In genomic region chr16:45886599-45886998, GRCm38 (mm10) we compare ENCODE assay signal across 14 mouse cellular contexts.
A peak's percentile ranks its signal among the peaks of the same experiment; 100 is the strongest.
DNase-seq lines count a peak whose midpoint lies in the region; ATAC-seq and TF ChIP-seq lines count a peak whose summit lies in the region.
"Had no signal": no experiment of that assay in that cellular context is flagged by ENCODE, and none has a peak within 500 bp of the region (broad histone marks: within the 10 kb centered on the region; RNA-seq: fewer than 3 reads in every experiment).

No protein-coding gene starts in this region.

- H3K4me1 ChIP-seq in lung, postnatal 0 days (ENCODE audit: insufficient read depth, low read depth, low read length), result peaks cover 8% of the 10 kb centered on the region; the same call in 1 of the 2 replicates
- H3K4me1 ChIP-seq: forebrain, embryonic 10.5 days; neural tube, embryonic 12.5 days had no signal

- no peak for TF ChIP-seq CTCF in lung, postnatal 0 days (IDR thresholded peaks at IDR 0.05)

- H3K4me3 ChIP-seq in lung, postnatal 0 days (ENCODE audit: low read depth, low read length), result no peak overlapping the region
- H3K4me3 ChIP-seq: forebrain, embryonic 10.5 days; heart, embryonic 15.5 days; neural tube, embryonic 12.5 days had no signal

- 0 out of 2 replicates have a peak, but pooled peaks have one; percentile 24 for ATAC-seq in common myeloid progenitor, adult 5-6 weeks (replicated peaks; ENCODE audit: low read depth, poor library complexity, severe bottlenecking)
- peak; percentile 91 for ATAC-seq in lung, postnatal 0 days
- ATAC-seq in erythroid progenitor cell, adult 5-6 weeks (replicated peaks; ENCODE audit: low FRiP score, poor library complexity, severe bottlenecking), result no peak

- no peak overlapping the region for H3K4me2 ChIP-seq in lung, postnatal 0 days (replicated peaks; ENCODE audit: low read depth, low read length)
- H3K4me2 ChIP-seq: heart, embryonic 15.5 days; liver, embryonic 11.5 days; neural tube, embryonic 12.5 days had no signal

- H3K27ac ChIP-seq in lung, postnatal 0 days (ENCODE audit: low read length), result peak overlapping the region; percentile 54; the same call in 1 of the 2 replicates
- H3K27ac ChIP-seq: forebrain, embryonic 10.5 days; heart, embryonic 15.5 days; neural tube, embryonic 12.5 days had no signal

- TF ChIP-seq EP300 in lung, postnatal 0 days (IDR thresholded peaks at IDR 0.05), result peak; percentile 89

- H3K9ac ChIP-seq in lung, postnatal 0 days (replicated peaks; ENCODE audit: low read depth), result no peak overlapping the region
- H3K9ac ChIP-seq: heart, embryonic 15.5 days; neural tube, embryonic 12.5 days had no signal

- H3K36me3 ChIP-seq in lung, postnatal 0 days (ENCODE audit: insufficient read depth, low read length), result no peaks in the 10 kb centered on the region
- H3K36me3 ChIP-seq: forebrain, embryonic 10.5 days; heart, embryonic 15.5 days; neural tube, embryonic 12.5 days had no signal

- WGBS in lung, postnatal 0 days, result 32% methylated on average over 5 of the region's 5 CpGs

- peak; percentile 29 for DNase-seq in adrenal gland, postnatal 14 days
- DNase-seq in adrenal gland, adult 18-20 months (ENCODE audit: low spot score in 2 of 2), result no peak
- peak; percentile 45 for DNase-seq in 3134 (ENCODE audit: extremely low read depth, insufficient read length, low spot score)
- DNase-seq in lung, postnatal 0 days (ENCODE audit: low spot score), result peak; percentile 78
- no peak for DNase-seq in cerebellum, postnatal 10 days
- no peak for DNase-seq in cerebellum, postnatal 36 days
- DNase-seq: right cerebral cortex, adult 18-20 months had no signal

- H3K9me3 ChIP-seq in lung, postnatal 0 days (ENCODE audit: low read length), result no peaks in the 10 kb centered on the region
- H3K9me3 ChIP-seq: forebrain, embryonic 10.5 days; heart, embryonic 15.5 days; neural tube, embryonic 12.5 days had no signal

- no peaks in the 10 kb centered on the region for H3K27me3 ChIP-seq in lung, postnatal 0 days (replicated peaks; ENCODE audit: insufficient read depth, low read length)
- H3K27me3 ChIP-seq: CH12.LX; heart, embryonic 15.5 days; neural tube, embryonic 12.5 days had no signal

Comparison
In these comparisons a context has a peak if more than half of its experiments do, and no peak if none do; other contexts are left out.
1. DNase-seq: peak in adrenal gland, postnatal 14 days (single experiment), 3134 (single experiment) and lung, postnatal 0 days (single experiment); none in adrenal gland, adult 18-20 months (0 of 2), cerebellum, postnatal 10 days (0 of 2) and cerebellum, postnatal 36 days (0 of 2).